Mouse (Mus musculus): ENCODE results near the gene Gpnmb. TPM values are rescaled to one million over a fixed set of nuclear protein-coding genes. Genes with fewer than 3 reads are reported as not detected.
A peak's percentile ranks its signal among the peaks of the same experiment; 100 is the strongest.

Gene Gpnmb
- polyA plus RNA-seq, 1 experiment from 2014 or later, result 0.47 TPM

- ATAC-seq (replicated peaks; ENCODE audit: low FRiP score, low TSS enrichment, low read depth) (no peak), DNase-seq (ENCODE audit: low spot score) (no peak)
- Histone ChIP-seq H3K4me1 (replicated peaks; ENCODE audit: control insufficient read depth, insufficient read depth, low read length) (peaks cover 10% of the 10 kb centered on the region), H3K36me3 (ENCODE audit: control insufficient read depth, insufficient read depth, low read length) (peaks cover 39% of the 10 kb centered on the region), H3K27me3 (replicated peaks; ENCODE audit: control insufficient read depth, insufficient read depth, low read length) (no peaks in the 10 kb centered on the region), H3K9me3 (ENCODE audit: control insufficient read depth, low read length) (no peaks in the 10 kb centered on the region), H3K4me2 (ENCODE audit: low read length) (no peak overlapping the region), H3K4me3 (ENCODE audit: low read depth, low read length) (no peak overlapping the region), H3K27ac (ENCODE audit: low read depth) (no peak overlapping the region), H3K9ac (ENCODE audit: low read length) (no peak overlapping the region)
- WGBS, result 83% methylated on average over 5 of the region's 5 CpGs
These were observed 79.2 kb downstream of the Gpnmb start for GRCm38 (mm10) chr6:49115550-49115949.

- no peaks in the 10 kb centered on the region for H3K9me3 ChIP-seq (ENCODE audit: control insufficient read depth, low read length)
- H3K4me2 ChIP-seq (ENCODE audit: low read length), result no peak overlapping the region
- no peaks in the 10 kb centered on the region for H3K27me3 ChIP-seq (replicated peaks; ENCODE audit: control insufficient read depth, insufficient read depth, low read length)
- peaks cover 33% of the 10 kb centered on the region for H3K36me3 ChIP-seq (ENCODE audit: control insufficient read depth, insufficient read depth, low read length)
- H3K4me1 ChIP-seq (replicated peaks; ENCODE audit: control insufficient read depth, insufficient read depth, low read length), result peaks cover 10% of the 10 kb centered on the region
- H3K4me3 ChIP-seq (ENCODE audit: low read depth, low read length), result no peak overlapping the region
- H3K9ac ChIP-seq (ENCODE audit: low read length), result no peak overlapping the region
- H3K27ac ChIP-seq (ENCODE audit: low read depth), result no peak overlapping the region
- no peak for DNase-seq (ENCODE audit: low spot score)
- no peak for ATAC-seq (replicated peaks; ENCODE audit: low FRiP score, low TSS enrichment, low read depth)
- WGBS, result 93% methylated on average over 8 of the region's 8 CpGs
These were observed 79.9 kb downstream of the Gpnmb start for GRCm38 (mm10) chr6:49116241-49116640.

GRCm38 (mm10) chr6:49118446-49118845, 82.1 kb downstream of the Gpnmb start:
- DNase-seq (ENCODE audit: low spot score), result no peak
- no peaks in the 10 kb centered on the region for H3K27me3 ChIP-seq (replicated peaks; ENCODE audit: control insufficient read depth, insufficient read depth, low read length)
- peaks cover 33% of the 10 kb centered on the region for H3K36me3 ChIP-seq (ENCODE audit: control insufficient read depth, insufficient read depth, low read length)
- no peaks in the 10 kb centered on the region for H3K9me3 ChIP-seq (ENCODE audit: control insufficient read depth, low read length)
- H3K4me1 ChIP-seq (replicated peaks; ENCODE audit: control insufficient read depth, insufficient read depth, low read length), result peaks cover 10% of the 10 kb centered on the region
- no peak for ATAC-seq (replicated peaks; ENCODE audit: low FRiP score, low TSS enrichment, low read depth)
- 75% methylated on average over 8 of the region's 8 CpGs for WGBS
- no peak overlapping the region for H3K9ac ChIP-seq (ENCODE audit: low read length)
- H3K4me2 ChIP-seq (ENCODE audit: low read length), result no peak overlapping the region
- no peak overlapping the region for H3K4me3 ChIP-seq (ENCODE audit: low read depth, low read length)
- no peak overlapping the region for H3K27ac ChIP-seq (ENCODE audit: low read depth)

- no peak for ATAC-seq (replicated peaks; ENCODE audit: low FRiP score, low TSS enrichment, low read depth)
- H3K27ac ChIP-seq (ENCODE audit: low read depth), result peak overlapping the region; percentile 24; the same call in 1 of the 2 replicates
These were observed 83.3 kb downstream of the Gpnmb start for GRCm38 (mm10) chr6:49119462-49120135.

GRCm38 (mm10) chr6:49120370-49120769, 84.0 kb downstream of the Gpnmb start:
- no peak for ATAC-seq (replicated peaks; ENCODE audit: low FRiP score, low TSS enrichment, low read depth)
- 80% methylated on average over 3 of the region's 3 CpGs for WGBS
- Histone ChIP-seq H3K4me2 (ENCODE audit: low read length) (0 out of 2 replicates have a peak overlapping the region, but pooled peaks have one; percentile 5), H3K4me3 (ENCODE audit: low read depth, low read length) (no peak overlapping the region), H3K9ac (ENCODE audit: low read length) (no peak overlapping the region), H3K4me1 (replicated peaks; ENCODE audit: control insufficient read depth, insufficient read depth, low read length) (peaks cover 10% of the 10 kb centered on the region), H3K27me3 (replicated peaks; ENCODE audit: control insufficient read depth, insufficient read depth, low read length) (no peaks in the 10 kb centered on the region), H3K36me3 (ENCODE audit: control insufficient read depth, insufficient read depth, low read length) (peaks cover 24% of the 10 kb centered on the region), H3K27ac (ENCODE audit: low read depth) (peak overlapping the region; percentile 24; the same call in 1 of the 2 replicates), H3K9me3 (ENCODE audit: control insufficient read depth, low read length) (no peaks in the 10 kb centered on the region)
- DNase-seq (ENCODE audit: low spot score), result peak; percentile 49

More at GRCm38 (mm10) chr6:49119462-49120135, 83.3 kb downstream of the Gpnmb start:
- Histone ChIP-seq H3K27me3 (replicated peaks; ENCODE audit: control insufficient read depth, insufficient read depth, low read length) (no peaks in the 10 kb centered on the region), H3K4me2 (ENCODE audit: low read length) (peak overlapping the region; percentile 5; the same call in 1 of the 2 replicates), H3K9me3 (ENCODE audit: control insufficient read depth, low read length) (no peaks in the 10 kb centered on the region), H3K4me3 (ENCODE audit: low read depth, low read length) (no peak overlapping the region), H3K36me3 (ENCODE audit: control insufficient read depth, insufficient read depth, low read length) (peaks cover 29% of the 10 kb centered on the region), H3K9ac (ENCODE audit: low read length) (no peak overlapping the region), H3K4me1 (replicated peaks; ENCODE audit: control insufficient read depth, insufficient read depth, low read length) (peaks cover 10% of the 10 kb centered on the region)
- peak; percentile 49 for DNase-seq (ENCODE audit: low spot score)
- WGBS, result 41% methylated on average over 1 of the region's 1 CpGs

Other genes with a start within 250 kb of the Gpnmb start
- gene Tmem176a, start 195.6 kb upstream of the Gpnmb start, polyA plus RNA-seq (2014; fragmentation: Nextera tagmentation; extraction: Ambion mirVana), result 171 and 182 TPM in 2 replicates
- 373 and 390 TPM in 2 replicates for gene Tmem176b, start 195.1 kb upstream of the Gpnmb start, polyA plus RNA-seq (2014; fragmentation: Nextera tagmentation; extraction: Ambion mirVana)
- 2.5 and 2.8 TPM in 2 replicates for gene Aoc1, start 163.7 kb upstream of the Gpnmb start, polyA plus RNA-seq (2014; fragmentation: Nextera tagmentation; extraction: Ambion mirVana)
- not detected in 2 replicates for gene 1600015I10Rik, start 106.7 kb upstream of the Gpnmb start, polyA plus RNA-seq (2014; fragmentation: Nextera tagmentation; extraction: Ambion mirVana)
- gene Doxl2, start 61.6 kb upstream of the Gpnmb start, polyA plus RNA-seq (2014; fragmentation: Nextera tagmentation; extraction: Ambion mirVana), result not detected in 2 replicates
- not detected in 2 replicates for gene Svs1, start 49.7 kb upstream of the Gpnmb start, polyA plus RNA-seq (2014; fragmentation: Nextera tagmentation; extraction: Ambion mirVana)
- gene Malsu1, start 37.2 kb downstream of the Gpnmb start, polyA plus RNA-seq (2014; fragmentation: Nextera tagmentation; extraction: Ambion mirVana), result 74.9 and 82.9 TPM in 2 replicates
- gene Igf2bp3, start 178.4 kb downstream of the Gpnmb start, polyA plus RNA-seq (2014; fragmentation: Nextera tagmentation; extraction: Ambion mirVana), result 105 and 111 TPM in 2 replicates
- 45.6 and 45.9 TPM in 2 replicates for gene Tra2a, start 227.5 kb downstream of the Gpnmb start, polyA plus RNA-seq (2014; fragmentation: Nextera tagmentation; extraction: Ambion mirVana)

All from intestine, embryonic 14.5 days (tissue).